Comparison of ENCODE assay signal across 8 mouse cellular contexts in genomic region chr1:136949323-136949741, GRCm38 (mm10). TPM values are rescaled to one million over a fixed set of nuclear protein-coding genes. Genes with fewer than 3 reads are reported as not detected.
DNase-seq lines count a peak whose midpoint lies in the region; ATAC-seq and TF ChIP-seq lines count a peak whose summit lies in the region.

No protein-coding gene starts in this region.

- H3K4me1 ChIP-seq in embryonic facial prominence, embryonic 15.5 days = peaks cover 43% of the 10 kb centered on the region
- H3K4me1 ChIP-seq in intestine, embryonic 16.5 days (ENCODE audit: control insufficient read depth, insufficient read depth, low read length) = peaks cover 21% of the 10 kb centered on the region
- peaks cover 28% of the 10 kb centered on the region for H3K4me1 ChIP-seq in neural tube, embryonic 12.5 days

- no peak overlapping the region for H3K27ac ChIP-seq in layer of hippocampus, adult 2 months
- H3K27ac ChIP-seq in embryonic facial prominence, embryonic 15.5 days (replicated peaks) = no peak overlapping the region
- peak overlapping the region; percentile 90 for H3K27ac ChIP-seq in intestine, embryonic 16.5 days (ENCODE audit: low read length)
- no peak overlapping the region for H3K27ac ChIP-seq in neural tube, embryonic 12.5 days

- no peak overlapping the region for H3K9ac ChIP-seq in embryonic facial prominence, embryonic 15.5 days
- H3K9ac ChIP-seq in intestine, embryonic 16.5 days (ENCODE audit: low read depth, low read length) = peak overlapping the region; percentile 85
- H3K9ac ChIP-seq in neural tube, embryonic 12.5 days = no peak overlapping the region

- TF ChIP-seq CTCF in layer of hippocampus, adult 2 months (conservative IDR thresholded peaks at IDR 0.05) = no peak

- peak overlapping the region; percentile 8 for H3K4me3 ChIP-seq in layer of hippocampus, adult 2 months
- H3K4me3 ChIP-seq in embryonic facial prominence, embryonic 15.5 days (replicated peaks) = peak overlapping the region; percentile 48
- H3K4me3 ChIP-seq in intestine, embryonic 16.5 days (ENCODE audit: low read length) = peak overlapping the region; percentile 71
- peak overlapping the region; percentile 42 for H3K4me3 ChIP-seq in neural tube, embryonic 12.5 days

- peaks cover 95% of the 10 kb centered on the region for H3K27me3 ChIP-seq in embryonic facial prominence, embryonic 15.5 days
- peaks cover 20% of the 10 kb centered on the region for H3K27me3 ChIP-seq in intestine, embryonic 16.5 days (replicated peaks; ENCODE audit: control insufficient read depth, insufficient read depth, low read length)
- H3K27me3 ChIP-seq in neural tube, embryonic 12.5 days (replicated peaks) = peaks cover 94% of the 10 kb centered on the region

- no peak for DNase-seq in layer of hippocampus, adult 2 months (ENCODE audit: low spot score in 2 of 2)
- no peak for DNase-seq in layer of hippocampus, adult 11-12 months (ENCODE audit: low spot score)
- no peak for DNase-seq in left cerebral cortex, postnatal 4 days

- ATAC-seq in embryonic facial prominence, embryonic 15.5 days (ENCODE audit: insufficient number of reproducible peaks, low FRiP score, low TSS enrichment, low read depth) = no peak; the same call in 1 of the 2 replicates
- ATAC-seq in intestine, embryonic 16.5 days = peak; percentile 84
- ATAC-seq in neural tube, embryonic 12.5 days (ENCODE audit: low FRiP score, low read depth) = no peak; the same call in none of the 2 replicates
- no peak for ATAC-seq in activated CD4-positive, CD25-positive, alpha-beta regulatory T cell, adult 4 months
- ATAC-seq in granulocyte monocyte progenitor cell, adult 5-6 weeks (replicated peaks; ENCODE audit: poor library complexity, severe bottlenecking) = no peak; the same call in 1 of the 2 replicates

- no peaks in the 10 kb centered on the region for H3K9me3 ChIP-seq in embryonic facial prominence, embryonic 15.5 days (replicated peaks)
- H3K9me3 ChIP-seq in intestine, embryonic 16.5 days (ENCODE audit: control insufficient read depth, low read length) = no peaks in the 10 kb centered on the region
- no peaks in the 10 kb centered on the region for H3K9me3 ChIP-seq in neural tube, embryonic 12.5 days

- peak overlapping the region; percentile 91 for H3K4me2 ChIP-seq in embryonic facial prominence, embryonic 15.5 days (replicated peaks)
- peak overlapping the region; percentile 74 for H3K4me2 ChIP-seq in intestine, embryonic 16.5 days (ENCODE audit: low read depth, low read length)
- peak overlapping the region; percentile 93 for H3K4me2 ChIP-seq in neural tube, embryonic 12.5 days (replicated peaks)

- intact Hi-C loops in left cerebral cortex, postnatal 4 days (cut with DNase I) = no loop called here

- 6% methylated on average over 12 of the region's 12 CpGs for WGBS in embryonic facial prominence, embryonic 15.5 days
- WGBS in intestine, embryonic 16.5 days = 2% methylated on average over 12 of the region's 12 CpGs
- under 1% methylated on average over 12 of the region's 12 CpGs for WGBS in neural tube, embryonic 12.5 days

- H3K36me3 ChIP-seq in embryonic facial prominence, embryonic 15.5 days = no peaks in the 10 kb centered on the region
- H3K36me3 ChIP-seq in intestine, embryonic 16.5 days (ENCODE audit: control insufficient read depth, insufficient read depth, low read length) = no peaks in the 10 kb centered on the region
- H3K36me3 ChIP-seq in neural tube, embryonic 12.5 days = no peaks in the 10 kb centered on the region

RNA-seq across cellular contexts. Expression of gene Nr5a2, which starts 10.9 kb away (rescaled TPM):
- total RNA-seq in layer of hippocampus, adult 2 months (2021) = not detected
- polyA plus RNA-seq in embryonic facial prominence, embryonic 15.5 days (2015; fragmentation: Nextera tagmentation; extraction: Ambion mirVana) = 0.63 and 1.1 TPM in 2 replicates
- polyA plus RNA-seq in intestine, embryonic 16.5 days (2015; fragmentation: Nextera tagmentation; extraction: Ambion mirVana) = 8.4 and 9.0 TPM in 2 replicates
- polyA plus RNA-seq in neural tube, embryonic 12.5 days (2016; fragmentation: Nextera tagmentation; extraction: Ambion mirVana) = 1.3 and 1.8 TPM in 2 replicates
- polyA plus RNA-seq in activated CD4-positive, CD25-positive, alpha-beta regulatory T cell, adult 4 months (2017; shearing (Covaris generic)) = under 1 TPM in 1 of 2 experiments, not detected in 1; 0.42 TPM
- total RNA-seq in granulocyte monocyte progenitor cell, adult 5-6 weeks (2014; fragmentation: Nextera tagmentation) = not detected in 2 replicates
- total RNA-seq in granulocyte monocyte progenitor cell, adult 5-6 weeks (2017) = not detected in 2 replicates
- total RNA-seq in left cerebral cortex, postnatal 4 days (2021) = 1 to 10 TPM in 1 of 2 experiments, under 1 TPM in 1; 0.52 to 1.4 TPM

Comparison
In these comparisons a context has a peak if more than half of its experiments do, and no peak if none do; other contexts are left out.
1. H3K4me3 ChIP-seq: peak in every context shown above with its lines; median percentile 71 in intestine, embryonic 16.5 days; 48 in embryonic facial prominence, embryonic 15.5 days; 42 in neural tube, embryonic 12.5 days; 8 in layer of hippocampus, adult 2 months.